Mouse (Mus musculus) induced T-regulatory cell, adult 2 months (primary cell): ENCODE measurements around the gene Apol10b.
"Not testable (repeated sequence)": the region's sequence is repeated elsewhere in the genome, so short reads cannot be mapped to it uniquely, and the experiment has no call there.

ENCODE experiments used
- DNase-seq: peaks from one replicate; pipeline ENCODE4 v3.0.0-alpha.2; 2012; ENCODE audit warnings: low read depth

The Apol10b gene

GRCm38 (mm10) chr15:77595961-77596360 is at the start of gene Apol10b:
TSS of gene Apol10b (minus strand) at chr15:77596125.
- peak; percentile 29 for DNase-seq

DNA sequence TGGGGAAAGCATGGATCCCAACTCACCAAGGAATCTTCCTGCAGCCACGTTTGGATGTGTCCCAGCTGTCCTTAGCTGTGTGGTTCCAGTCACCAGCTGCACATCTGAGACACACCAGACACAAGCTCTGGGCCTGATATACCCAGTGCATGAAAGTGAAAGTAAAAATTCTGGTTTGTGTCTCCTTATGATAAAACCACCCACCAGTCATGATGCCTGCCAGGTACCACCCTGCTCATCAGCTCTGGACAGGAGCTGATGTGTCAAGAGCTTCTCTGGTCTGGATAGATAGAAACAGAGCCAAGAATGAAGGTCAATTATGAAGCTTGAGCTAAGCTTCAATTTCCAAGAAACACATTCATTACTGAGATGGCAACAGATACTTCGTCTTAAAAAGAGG is 47.3 kb upstream of the Apol10b start, which contains the start of gene Apol11b:
TSS of gene Apol11b (minus strand) at position 111 of the 400 bp plus-strand sequence.
- DNase-seq, result not testable (repeated sequence)

- not testable (repeated sequence) for DNase-seq
These were observed 33.9 kb upstream of the Apol10b start for GRCm38 (mm10) chr15:77629822-77630221.

- DNase-seq, result not testable (repeated sequence)
These were observed 32.7 kb upstream of the Apol10b start for GRCm38 (mm10) chr15:77628647-77629046.

DNA sequence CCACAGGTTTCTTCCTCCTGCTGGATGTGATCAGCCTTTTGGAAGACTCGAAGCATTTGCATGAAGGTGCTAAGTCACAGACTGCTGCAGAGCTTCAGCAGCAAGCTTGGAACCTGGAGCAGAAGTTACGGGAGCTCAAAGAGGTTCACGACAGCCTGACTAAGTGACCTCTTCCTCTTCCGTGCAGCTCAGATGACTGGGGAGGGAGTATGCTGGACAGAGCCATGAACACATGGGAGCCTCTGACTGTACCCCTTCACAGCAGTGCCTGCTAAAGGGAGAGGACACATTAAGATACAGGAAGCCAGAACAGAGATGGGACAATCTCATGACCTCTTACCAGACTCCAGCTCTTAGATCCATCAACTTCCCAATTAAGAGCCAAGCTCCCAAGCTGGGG is 30.5 kb upstream of the Apol10b start:
- DNase-seq, result not testable (repeated sequence)

DNA sequence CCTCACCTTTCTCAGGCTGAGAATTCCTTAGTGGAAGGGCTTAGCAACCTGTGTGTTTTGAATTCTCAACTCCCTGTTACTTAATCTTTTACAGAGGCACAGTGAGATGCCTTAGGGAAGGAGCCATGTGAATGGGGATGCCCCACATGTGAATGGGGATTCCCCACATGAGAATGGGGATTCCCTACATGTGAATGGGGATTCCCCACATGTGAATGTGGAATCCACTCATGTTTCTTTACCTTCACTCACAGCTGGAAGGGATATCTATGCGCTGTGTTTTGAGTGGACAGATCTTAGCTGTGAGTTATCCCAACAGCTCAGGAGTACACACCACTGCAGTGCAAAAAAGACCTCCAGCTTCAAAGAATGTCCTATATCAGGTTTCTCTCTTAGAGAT is 28.8 kb upstream of the Apol10b start:
- DNase-seq, result peak; percentile 56

- DNase-seq, result no peak
These were observed 10.1 kb upstream of the Apol10b start for GRCm38 (mm10) chr15:77606069-77606468.

DNA sequence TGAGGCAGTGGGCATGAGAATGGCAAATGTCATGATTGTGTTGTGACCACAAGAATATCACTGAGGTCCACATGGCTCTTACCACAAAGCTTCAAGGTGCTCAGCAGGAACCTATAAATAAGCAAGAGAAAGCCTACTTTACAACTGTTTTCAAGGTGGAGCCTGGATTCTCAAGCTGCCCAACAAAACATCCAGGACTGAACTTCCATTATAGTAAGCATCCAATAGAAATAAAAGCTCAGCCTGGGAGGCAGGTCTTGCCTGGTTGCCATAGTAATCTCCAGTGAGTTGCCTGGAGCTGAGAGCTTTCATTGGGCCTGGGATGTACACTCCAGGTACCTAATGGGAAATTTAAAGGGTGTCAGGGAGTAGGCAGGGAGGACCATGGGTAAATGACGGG is 3.0 kb upstream of the Apol10b start, which contains the start of gene Gm36245:
TSS of gene Gm36245 (plus strand) at position 301 of the 400 bp plus-strand sequence.
- DNase-seq, result no peak

GRCm38 (mm10) chr15:77598429-77598828 is 2.5 kb upstream of the Apol10b start:
- DNase-seq, result no peak

- DNase-seq, result no peak
These were observed 2.4 kb downstream of the Apol10b start for GRCm38 (mm10) chr15:77593557-77593956.

- DNase-seq, result no peak
These were observed 5.0 kb downstream of the Apol10b start for GRCm38 (mm10) chr15:77590881-77591280.

- no peak for DNase-seq
These were observed 6.9 kb downstream of the Apol10b start for GRCm38 (mm10) chr15:77588981-77589380.

DNA sequence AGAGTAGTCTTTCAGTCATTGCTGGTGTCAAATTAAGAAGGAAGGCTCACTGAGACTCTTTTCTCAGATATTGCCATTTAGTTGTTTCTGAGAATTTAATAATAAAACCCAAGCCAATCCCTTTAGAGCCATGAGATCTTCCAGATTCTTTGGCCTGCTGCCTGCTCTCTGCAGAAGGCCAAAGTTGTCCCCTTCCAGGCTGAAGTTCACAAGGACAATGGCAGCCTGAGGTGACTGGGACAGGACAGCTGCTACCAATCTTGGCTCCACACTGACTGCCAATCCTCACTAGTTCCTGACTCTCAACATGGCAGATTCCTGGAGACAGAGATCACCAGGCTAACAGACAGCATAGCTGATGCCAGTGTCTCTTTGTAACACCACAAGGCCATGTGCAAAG is 8.9 kb downstream of the Apol10b start:
- DNase-seq, result no peak

DNA sequence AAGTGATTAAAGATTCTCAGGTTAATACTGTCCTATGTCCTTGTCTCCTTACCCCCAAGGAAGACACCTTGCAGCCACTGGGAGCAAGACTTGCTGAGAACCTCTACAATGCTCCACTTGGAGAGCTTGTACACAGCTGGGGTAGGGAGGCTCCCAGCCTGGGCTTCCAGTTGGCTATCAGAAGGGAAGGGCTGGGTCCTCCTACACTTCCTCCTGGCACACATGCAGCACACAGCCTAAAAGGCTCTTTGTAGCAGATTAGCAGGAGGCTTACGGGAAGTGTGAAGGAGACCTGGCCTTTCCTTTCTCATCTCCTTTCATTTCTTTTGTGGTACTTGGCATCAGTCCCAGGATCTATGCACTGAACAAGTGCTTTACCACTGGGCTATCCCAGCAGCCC is 14.2 kb downstream of the Apol10b start:
- DNase-seq, result no peak

DNA sequence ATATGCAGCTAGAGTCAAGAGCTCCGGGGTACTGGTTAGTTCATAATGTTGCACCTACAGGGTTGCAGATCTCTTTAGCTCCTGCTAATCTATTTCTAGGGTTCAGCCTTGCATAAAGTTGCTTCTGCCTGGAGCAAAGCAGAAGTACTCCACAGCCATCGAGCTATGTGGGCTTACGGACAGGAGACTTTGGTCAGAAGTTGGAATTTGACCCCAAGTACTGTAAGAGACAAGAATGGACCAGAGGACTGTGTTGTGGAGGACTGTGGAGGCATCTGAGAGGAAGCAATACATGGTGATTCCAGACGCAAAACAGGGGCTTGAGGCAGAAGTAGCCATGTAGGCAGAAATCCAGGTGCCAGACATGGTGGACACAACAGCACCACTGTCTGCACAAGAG is 16.6 kb downstream of the Apol10b start:
- DNase-seq, result no peak

DNA sequence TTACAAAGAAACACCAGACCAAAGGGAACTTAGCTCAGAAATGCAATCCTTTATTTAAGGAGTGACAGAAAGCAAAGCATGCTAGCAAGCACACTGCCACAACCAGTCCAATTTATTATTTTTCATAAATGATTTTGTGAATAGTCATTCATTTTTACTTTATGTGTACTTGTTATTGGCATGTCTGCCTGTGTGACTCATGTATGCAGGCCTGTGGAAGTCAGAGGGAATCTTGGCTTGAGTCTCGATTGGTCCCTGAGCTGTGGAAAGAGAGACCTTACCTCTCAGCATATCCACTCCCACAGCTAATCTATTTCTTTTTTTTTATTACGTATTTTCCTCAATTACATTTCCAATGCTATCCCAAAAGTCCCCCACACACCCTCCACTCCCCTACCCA is 17.1 kb downstream of the Apol10b start:
- DNase-seq, result no peak

- DNase-seq, result no peak
These were observed 32.7 kb downstream of the Apol10b start for GRCm38 (mm10) chr15:77563219-77563618.

DNA sequence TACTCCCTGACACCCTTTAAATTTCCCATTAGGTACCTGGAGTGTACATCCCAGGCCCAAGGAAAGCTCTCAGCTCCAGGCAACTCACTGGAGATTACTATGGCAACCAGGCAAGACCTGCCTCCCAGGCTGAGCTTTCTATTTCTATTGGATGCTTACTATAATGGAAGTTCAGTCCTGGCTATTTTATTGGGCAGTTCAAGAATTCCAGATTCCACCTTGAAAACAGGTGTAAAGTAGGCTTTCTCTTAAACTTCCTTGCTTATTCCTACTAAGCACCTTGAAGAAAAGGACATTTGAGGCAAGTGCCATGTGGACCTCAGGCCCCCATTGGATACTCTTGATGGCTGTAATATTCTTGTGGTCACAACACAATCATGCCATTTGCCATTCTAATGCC is 34.1 kb downstream of the Apol10b start, which contains the start of gene 1700025B11Rik:
TSS of gene 1700025B11Rik (minus strand) at position 101 of the 400 bp plus-strand sequence.
- no peak for DNase-seq

DNA sequence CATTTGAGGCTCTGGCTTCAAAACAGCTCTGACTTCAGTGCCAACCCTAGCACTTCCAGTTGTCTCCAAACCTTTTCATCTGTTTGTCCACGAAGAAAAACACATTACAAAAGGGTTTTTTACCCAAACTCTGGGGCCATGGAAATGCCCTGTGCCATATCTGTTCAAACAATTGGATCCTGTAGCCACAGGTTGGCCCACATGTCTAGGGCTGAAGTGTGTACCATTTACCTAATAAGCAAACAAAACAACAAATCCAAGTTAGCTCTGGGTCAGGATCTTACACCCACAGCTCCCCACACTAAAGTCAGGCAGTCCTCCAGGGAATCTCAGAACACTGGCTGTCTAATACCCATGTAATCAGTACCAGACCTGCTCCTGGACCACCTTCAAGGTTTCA is 56.7 kb downstream of the Apol10b start:
- not testable (repeated sequence) for DNase-seq
